Mouse (Mus musculus) CH12.LX (cell line): ENCODE data around the gene Nthl1. TPM values are rescaled to one million over a fixed set of nuclear protein-coding genes. Genes with fewer than 3 reads are reported as not detected.

Experiments used
- DNase-seq: peaks from one replicate; pipeline ENCODE4 v3.0.0-alpha.2; 2013; ENCODE audit errors: extremely low read depth
- H3K27ac ChIP-seq: 2 replicates; pipeline ENCODE4 v1.5.1; 2012; ENCODE audit warnings: low read depth, mild to moderate bottlenecking, control low read depth, moderate library complexity; ENCODE audit not compliant: insufficient read depth
- H3K27me3 ChIP-seq: replicated peaks from 2 replicates; pipeline ENCODE3; 2012; ENCODE audit warnings: inconsistent platforms
- H3K36me3 ChIP-seq, 2 experiments: replicated peaks in 1 of 2; 2 replicates each; pipeline versions ENCODE3 to v1.6.1; 2012; ENCODE audit warnings: inconsistent platforms in 1 of 2, low read length in 1 of 2, mild to moderate bottlenecking in 1 of 2, mixed read lengths in 1 of 2, moderate library complexity in 1 of 2; ENCODE audit not compliant: control insufficient read depth in 1 of 2, insufficient read depth in 1 of 2
- H3K4me1 ChIP-seq, 2 experiments: 2 replicates each; pipeline ENCODE4 v1.6.1; 2012; ENCODE audit warnings: inconsistent platforms in 1 of 2, moderate library complexity in 1 of 2; ENCODE audit not compliant: insufficient read depth in 2 of 2, control insufficient read depth in 1 of 2
- H3K4me2 ChIP-seq: 2 replicates; pipeline ENCODE4 v1.6.1; 2012; ENCODE audit warnings: low read depth, mild to moderate bottlenecking, control low read depth; ENCODE audit not compliant: poor library complexity, insufficient read depth, severe bottlenecking
- H3K4me3 ChIP-seq, 3 experiments: fragments of 150-350 bp in 1 of 3; sonication (generic) in 1 of 3; replicated peaks in 1 of 3; 2 replicates each; pipeline versions ENCODE3 to v1.5.1; 2011 to 2012; ENCODE audit warnings: low read depth in 2 of 3, low read length in 2 of 3, mild to moderate bottlenecking in 2 of 3, moderate library complexity in 2 of 3, control low read depth in 1 of 3, improper control_type of control experiment in 1 of 3, inconsistent platforms in 1 of 3, mixed read lengths in 1 of 3; ENCODE audit not compliant: poor library complexity in 1 of 3
- H3K79me2 ChIP-seq: replicated peaks from 2 replicates; pipeline ENCODE4 v1.6.1; 2012; ENCODE audit warnings: mild to moderate bottlenecking, moderate library complexity; ENCODE audit not compliant: control insufficient read depth, poor library complexity, insufficient read depth, severe bottlenecking; ENCODE audit errors: extremely low read depth
- H3K9ac ChIP-seq: 2 replicates; pipeline ENCODE4 v1.6.1; 2012; ENCODE audit warnings: low read depth, mild to moderate bottlenecking, control low read depth, moderate library complexity; ENCODE audit not compliant: insufficient read depth
- H3K9me3 ChIP-seq: replicated peaks from 2 replicates; pipeline ENCODE3; 2012; ENCODE audit warnings: low read length, inconsistent platforms, mixed read lengths
- CHD1 ChIP-seq: IDR thresholded peaks from 2 replicates; pipeline ENCODE4 v1.6.1; 2012; ENCODE audit warnings: low read depth, low read length, improper control_type of control experiment, inconsistent platforms
- CTCF ChIP-seq, 2 experiments: IDR thresholded peaks in 1 of 2; conservative IDR thresholded peaks in 1 of 2; 2 replicates each; pipeline ENCODE4 v1.5.1; 2011 to 2012; ENCODE audit warnings: low read depth in 2 of 2, low read length in 2 of 2, improper control_type of control experiment in 1 of 2, inconsistent platforms in 1 of 2, mild to moderate bottlenecking in 1 of 2, moderate library complexity in 1 of 2
- E2F4 ChIP-seq: IDR thresholded peaks from 2 replicates; pipeline ENCODE4 v1.6.1; 2011; ENCODE audit warnings: low read depth, low read length, improper control_type of control experiment; ENCODE audit not compliant: insufficient replicate concordance
- EP300 ChIP-seq: IDR thresholded peaks from 2 replicates; pipeline ENCODE4 v1.6.1; 2011; ENCODE audit warnings: low read length, improper control_type of control experiment
- ETS1 ChIP-seq: conservative IDR thresholded peaks from 2 replicates; pipeline ENCODE4 v1.6.1; 2012; ENCODE audit warnings: low read depth, mild to moderate bottlenecking, inconsistent platforms, low read length, improper control_type of control experiment, moderate library complexity
- HCFC1 ChIP-seq: IDR thresholded peaks from 2 replicates; pipeline ENCODE4 v1.6.1; 2012; ENCODE audit warnings: low read depth, mild to moderate bottlenecking, inconsistent platforms, low read length, improper control_type of control experiment
- IRF4 ChIP-seq: IDR thresholded peaks from 2 replicates; pipeline ENCODE4 v1.6.1; 2014; ENCODE audit warnings: low read depth, mild to moderate bottlenecking, inconsistent platforms, low read length, improper control_type of control experiment
- JUN ChIP-seq: IDR thresholded peaks from 2 replicates; pipeline ENCODE4 v1.6.1; 2011; ENCODE audit warnings: low read depth, mild to moderate bottlenecking, low read length, improper control_type of control experiment, moderate library complexity; ENCODE audit not compliant: insufficient read depth
- RAD21 ChIP-seq: IDR thresholded peaks from 2 replicates; pipeline ENCODE4 v1.6.1; 2011; ENCODE audit warnings: low read depth, mild to moderate bottlenecking, low read length, improper control_type of control experiment, moderate library complexity
- RCOR1 ChIP-seq: conservative IDR thresholded peaks from 2 replicates; pipeline ENCODE4 v1.6.1; 2012; ENCODE audit warnings: low read depth, mild to moderate bottlenecking, inconsistent platforms, low read length, improper control_type of control experiment
- SMC3 ChIP-seq: IDR thresholded peaks from 2 replicates; pipeline ENCODE4 v1.6.1; 2011; ENCODE audit warnings: low read depth, low read length, improper control_type of control experiment
- TBP ChIP-seq: conservative IDR thresholded peaks from 2 replicates; pipeline ENCODE4 v1.6.1; 2011; ENCODE audit warnings: low read depth, low read length, improper control_type of control experiment
- TCF12 ChIP-seq: IDR thresholded peaks from 2 replicates; pipeline ENCODE4 v1.6.1; 2014; ENCODE audit warnings: low read depth, mild to moderate bottlenecking, inconsistent platforms, low read length, improper control_type of control experiment
- UBTF ChIP-seq: IDR thresholded peaks from 2 replicates; pipeline ENCODE4 v1.6.1; 2012; ENCODE audit warnings: low read depth, mild to moderate bottlenecking, inconsistent platforms, low read length, improper control_type of control experiment, moderate library complexity
- USF2 ChIP-seq: conservative IDR thresholded peaks from 2 replicates; pipeline ENCODE4 v1.6.1; 2011; ENCODE audit warnings: low read depth, low read length, improper control_type of control experiment
- ZKSCAN1 ChIP-seq: IDR thresholded peaks from 2 replicates; pipeline ENCODE4 v1.6.1; 2012; ENCODE audit warnings: low read depth, inconsistent platforms, low read length, improper control_type of control experiment, borderline replicate concordance
- dilution Hi-C: fragments of 300-500 bp; cut with MboI; formaldehyde crosslinking; loops from 2 replicates; pipeline ENCODE4 v1.14.3; 2020; ENCODE audit warnings: low sequenced_read_pairs; ENCODE audit not compliant: extremely low pct_unique_long_range_greater_than_20kb, extremely low pct_ligation_motif_present
- in situ Hi-C: fragments of 300-500 bp; cut with MboI; formaldehyde crosslinking; loops from 3 replicates; pipeline ENCODE4 v1.14.3; 2019; ENCODE audit warnings: low sequenced_read_pairs, low pct_ligation_motif_present, low pct_unique_long_range_greater_than_20kb, mixed read lengths
- polyA plus RNA-seq: library from polyadenylated mRNA; unstranded; fragments of >175 nt; gene quantifications from 2 replicates; pipeline ENCODE4 v1.2.1, GENCODE M21; 2012; ENCODE audit warnings: low read depth; ENCODE audit not compliant: insufficient read length
- total RNA-seq, 2 experiments: library from RNA; depleted of rRNA; stranded (reverse); fragments of 300-350 nt in 1 of 2; fragments of >200 nt in 1 of 2; gene quantifications; 2 replicates each; pipeline ENCODE4 v1.2.3; 2012 to 2014

The Nthl1 gene
- total and polyA plus RNA-seq, 3 experiments: 20.1 to 24.0 (median 20.4) TPM

DNA sequence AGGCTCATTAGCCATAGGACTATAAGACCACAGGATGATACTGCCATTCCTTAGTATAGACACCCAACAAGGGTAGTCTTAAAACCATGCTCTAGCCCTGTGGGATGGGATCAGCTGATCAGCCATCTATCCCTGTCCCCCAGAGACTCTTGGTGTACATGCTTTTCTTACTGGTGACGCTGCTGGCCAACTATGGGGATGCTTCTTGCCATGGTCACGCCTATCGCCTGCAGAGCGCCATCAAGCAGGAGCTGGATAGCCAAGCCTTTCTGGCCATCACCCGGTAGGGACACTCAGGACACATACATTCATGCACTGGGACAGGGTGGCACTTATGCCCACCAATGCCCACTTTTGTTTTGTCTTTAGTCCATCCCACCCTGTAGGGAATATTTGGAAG is 40.8 kb upstream of the Nthl1 start:
- no peak overlapping the region for H3K4me3 ChIP-seq
- dilution Hi-C loops: no loop called here
- in situ Hi-C loops: no loop called here
- H3K27me3 ChIP-seq: no peaks in the 10 kb centered on the region
- H3K36me3 ChIP-seq: peaks cover 74 to 88% of the 10 kb centered on the region in 2 experiments
- no peak overlapping the region for H3K9ac ChIP-seq
- H3K4me1 ChIP-seq: peaks cover 0 to 21% of the 10 kb centered on the region in 2 experiments; a peak in 2 of 4 replicates
- H3K79me2 ChIP-seq: no peaks in the 10 kb centered on the region
- H3K27ac ChIP-seq: no peak overlapping the region
- no peak for DNase-seq
- H3K9me3 ChIP-seq: no peaks in the 10 kb centered on the region
- no peak overlapping the region for H3K4me2 ChIP-seq
- TF ChIP-seq CHD1: no peak
- TF ChIP-seq RCOR1: no peak
- no peak for TF ChIP-seq EP300
- TF ChIP-seq CTCF (conservative IDR thresholded peaks at IDR 0.05 in 1 of 2, IDR thresholded peaks at IDR 0.05 in 1 of 2; ENCODE audit: low read depth in 2 of 2, low read length in 2 of 2): no peak
- no peak for TF ChIP-seq RAD21
- no peak for TF ChIP-seq HCFC1
- no peak for TF ChIP-seq JUN
- no peak for TF ChIP-seq UBTF
- no peak for TF ChIP-seq ETS1
- no peak for TF ChIP-seq TBP
- TF ChIP-seq E2F4: no peak
- TF ChIP-seq, all 38 proteins: peak for 0

GRCm38 (mm10) chr17:24593248-24593647 is 39.2 kb upstream of the Nthl1 start:
- in situ Hi-C loops (no loop called here), dilution Hi-C loops (no loop called here)
- peaks cover 78 to 89% of the 10 kb centered on the region in 2 experiments for H3K36me3 ChIP-seq

More at GRCm38 (mm10) chr17:24593248-24593647, 39.2 kb upstream of the Nthl1 start:
- no peak for TF ChIP-seq ZKSCAN1
- no peak for TF ChIP-seq TCF12
- TF ChIP-seq JUN: no peak
- TF ChIP-seq CHD1: no peak
- no peak for TF ChIP-seq SMC3
- TF ChIP-seq IRF4: no peak
- no peak for TF ChIP-seq USF2
- no peaks in the 10 kb centered on the region for H3K27me3 ChIP-seq
- DNase-seq: no peak
- H3K4me3 ChIP-seq: no peak overlapping the region
- no peak overlapping the region for H3K9ac ChIP-seq
- no peaks in the 10 kb centered on the region for H3K79me2 ChIP-seq
- no peak overlapping the region for H3K27ac ChIP-seq
- H3K4me2 ChIP-seq: no peak overlapping the region
- H3K4me1 ChIP-seq: peaks cover 0 to 6% of the 10 kb centered on the region in 2 experiments; a peak in 1 of 4 replicates
- H3K9me3 ChIP-seq: no peaks in the 10 kb centered on the region
